Mouse (Mus musculus) liver, adult 2 months (tissue): ENCODE results near the gene Sipa1l1. TPM values are rescaled to one million over a fixed set of nuclear protein-coding genes. Genes with fewer than 3 reads are reported as not detected.

Experiments
- DNase-seq: peaks from one replicate; pipeline ENCODE4 v3.0.0-alpha.2; 2011; ENCODE audit warnings: low read depth, low spot score; ENCODE audit errors: extremely low read depth
- H3K27ac ChIP-seq: fragments of 200-500 bp; replicated peaks from 2 replicates; pipeline ENCODE4 v1.5.1; 2012; ENCODE audit warnings: low read depth, mild to moderate bottlenecking, control low read depth, inconsistent platforms, low read length; ENCODE audit not compliant: insufficient read depth
- H3K27me3 ChIP-seq: fragments of 200-500 bp; 2 replicates; pipeline ENCODE4 v1.6.1; 2012; ENCODE audit warnings: mild to moderate bottlenecking, moderate library complexity, low read length, inconsistent platforms; ENCODE audit not compliant: control insufficient read depth, insufficient read depth
- H3K36me3 ChIP-seq: fragments of 200-500 bp; 2 replicates; pipeline ENCODE4 v1.6.1; 2012; ENCODE audit warnings: low read length, inconsistent platforms; ENCODE audit not compliant: control insufficient read depth, insufficient read depth
- H3K4me1 ChIP-seq: fragments of 200-500 bp; 2 replicates; pipeline ENCODE4 v1.6.1; 2011; ENCODE audit warnings: low read length; ENCODE audit not compliant: control insufficient read depth, insufficient read depth
- H3K4me3 ChIP-seq: fragments of 200-500 bp; 2 replicates; pipeline ENCODE4 v1.5.1; 2011; ENCODE audit warnings: low read depth, mild to moderate bottlenecking, control low read depth, low read length, moderate library complexity; ENCODE audit not compliant: insufficient read depth
- H3K79me2 ChIP-seq: fragments of 200-500 bp; 2 replicates; pipeline ENCODE4 v1.6.1; 2012; ENCODE audit warnings: inconsistent platforms, mild to moderate bottlenecking, low read length, moderate library complexity; ENCODE audit not compliant: control insufficient read depth, insufficient read depth
- H3K9ac ChIP-seq: fragments of 200-500 bp; 2 replicates; pipeline ENCODE4 v1.6.1; 2012; ENCODE audit warnings: low read depth, mild to moderate bottlenecking, control low read depth, inconsistent platforms, low read length
- CTCF ChIP-seq: fragments of 200-500 bp; IDR thresholded peaks from 2 replicates; pipeline ENCODE4 v1.5.1; 2011; ENCODE audit warnings: low read depth, low read length, control low read depth
- POLR2A ChIP-seq: fragments of 200-500 bp; IDR thresholded peaks from 2 replicates; pipeline ENCODE4 v1.6.1; 2011; ENCODE audit warnings: low read length, control low read depth; ENCODE audit not compliant: insufficient read depth; ENCODE audit errors: extremely low read depth
- WGBS: fragments of 180-500 bp; shearing (Covaris S2); methylation state at CpG from one replicate; pipeline ENCODE4 v1.1.7; 2018; 5-methylcytosine and 5-hydroxymethylcytosine counted together
- polyA plus RNA-seq: library from polyadenylated mRNA; depleted of rRNA; stranded (reverse); fragments of >200 nt; gene quantifications from 2 replicates; pipeline ENCODE4 v1.2.3, GENCODE M21; 2012
- total RNA-seq: library from RNA; depleted of rRNA; stranded (reverse); fragments of >200 nt; gene quantifications from 2 replicates; pipeline ENCODE4 v1.2.3, GENCODE M21; 2014

Gene Sipa1l1
- total and polyA plus RNA-seq, 2 experiments, result 10.3 to 13.7 TPM

GRCm38 (mm10) chr12:82218201-82218600 lies 49.1 kb downstream of the Sipa1l1 start:
- H3K36me3 ChIP-seq, result no peaks in the 10 kb centered on the region
- WGBS, result 80% methylated on average over 7 of the region's 7 CpGs
- no peaks in the 10 kb centered on the region for H3K27me3 ChIP-seq
- TF ChIP-seq CTCF (no peak), POLR2A (no peak)
- H3K79me2 ChIP-seq, result peaks cover 20% of the 10 kb centered on the region
- peaks cover 5% of the 10 kb centered on the region for H3K4me1 ChIP-seq
- DNase-seq, result peak; percentile 62
- no peak overlapping the region for H3K9ac ChIP-seq
- H3K4me3 ChIP-seq, result no peak overlapping the region
- no peak overlapping the region for H3K27ac ChIP-seq

- no peak for DNase-seq
- peaks cover 23% of the 10 kb centered on the region for H3K79me2 ChIP-seq
- no peak overlapping the region for H3K4me3 ChIP-seq
- TF ChIP-seq CTCF (no peak), POLR2A (no peak)
- H3K27ac ChIP-seq, result no peak overlapping the region
- no peak overlapping the region for H3K9ac ChIP-seq
- H3K36me3 ChIP-seq, result no peaks in the 10 kb centered on the region
- WGBS, result 97% methylated on average over 5 of the region's 5 CpGs
- H3K27me3 ChIP-seq, result no peaks in the 10 kb centered on the region
- H3K4me1 ChIP-seq, result peaks cover 5% of the 10 kb centered on the region
Measured at GRCm38 (mm10) chr12:82220367-82221089, 51.4 kb downstream of the Sipa1l1 start.

DNA sequence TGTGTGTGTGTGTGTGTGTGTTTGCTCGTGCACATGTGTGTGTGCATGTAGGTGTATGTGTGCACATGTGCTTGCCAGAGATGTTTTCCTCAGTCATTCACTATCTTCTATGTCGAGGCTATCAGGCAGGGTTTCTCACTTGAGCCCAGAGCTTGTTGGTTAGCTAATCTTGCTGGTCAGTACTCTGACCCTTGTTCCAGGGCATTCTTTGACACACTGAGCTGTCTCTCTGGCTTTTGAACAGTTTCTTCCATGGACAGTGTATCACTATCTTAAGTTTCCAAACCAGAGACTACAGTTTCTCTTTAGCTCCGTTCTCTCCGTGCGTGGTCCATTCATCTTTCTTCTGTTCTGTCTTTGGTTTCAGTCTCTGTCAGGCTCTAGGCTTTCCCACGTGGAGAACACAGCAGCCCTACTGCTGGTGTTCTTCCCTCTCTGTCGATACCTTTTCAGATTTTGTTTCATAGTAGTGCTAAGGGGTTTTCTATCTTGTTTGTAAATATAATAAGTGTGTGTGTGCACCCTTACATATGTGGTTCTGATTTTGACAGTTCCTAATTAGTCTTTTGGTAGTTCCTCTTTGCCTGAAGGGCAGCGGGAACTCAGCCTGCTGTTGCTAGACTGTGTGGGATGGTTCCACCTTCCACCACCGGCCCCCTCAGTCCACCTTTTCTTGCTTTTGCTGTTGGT lies 54.2 kb downstream of the Sipa1l1 start:
- Histone ChIP-seq H3K4me1 (peaks cover 9% of the 10 kb centered on the region), H3K27ac (no peak overlapping the region), H3K4me3 (no peak overlapping the region; the same call in 1 of the 2 replicates), H3K9ac (no peak overlapping the region), H3K27me3 (no peaks in the 10 kb centered on the region), H3K79me2 (peaks cover 16% of the 10 kb centered on the region; the same call in 1 of the 2 replicates), H3K36me3 (no peaks in the 10 kb centered on the region)
- peak; percentile 82 for DNase-seq
- WGBS, result 50% methylated on average over 9 of the region's 9 CpGs
- TF ChIP-seq POLR2A (no peak), CTCF (no peak)

GRCm38 (mm10) chr12:82224848-82225247 lies 55.7 kb downstream of the Sipa1l1 start:
- Histone ChIP-seq H3K4me3 (no peak overlapping the region), H3K79me2 (peaks cover 15% of the 10 kb centered on the region; the same call in 1 of the 2 replicates), H3K27me3 (no peaks in the 10 kb centered on the region), H3K36me3 (no peaks in the 10 kb centered on the region), H3K4me1 (peaks cover 9% of the 10 kb centered on the region), H3K9ac (no peak overlapping the region), H3K27ac (no peak overlapping the region)
- WGBS, result 97% methylated on average over 7 of the region's 7 CpGs
- DNase-seq, result no peak
- TF ChIP-seq POLR2A, result no peak
- TF ChIP-seq CTCF, result no peak

GRCm38 (mm10) chr12:82225278-82225677 lies 56.2 kb downstream of the Sipa1l1 start:
- no peak overlapping the region for H3K4me3 ChIP-seq
- 96% methylated on average over 2 of the region's 2 CpGs for WGBS
- H3K27me3 ChIP-seq, result no peaks in the 10 kb centered on the region
- no peak for DNase-seq
- no peak overlapping the region for H3K27ac ChIP-seq
- no peaks in the 10 kb centered on the region for H3K36me3 ChIP-seq
- no peak overlapping the region for H3K9ac ChIP-seq
- no peak for TF ChIP-seq POLR2A
- TF ChIP-seq CTCF, result no peak
- H3K79me2 ChIP-seq, result peaks cover 16% of the 10 kb centered on the region; the same call in 1 of the 2 replicates
- peaks cover 9% of the 10 kb centered on the region for H3K4me1 ChIP-seq
